Mouse (Mus musculus): ENCODE data around the gene Tmem135. TPM values are rescaled to one million over a fixed set of nuclear protein-coding genes. Genes with fewer than 3 reads are reported as not detected.

The Tmem135 gene
- polyA plus RNA-seq, 1 experiment from 2014 or later: 54.6 TPM

DNA sequence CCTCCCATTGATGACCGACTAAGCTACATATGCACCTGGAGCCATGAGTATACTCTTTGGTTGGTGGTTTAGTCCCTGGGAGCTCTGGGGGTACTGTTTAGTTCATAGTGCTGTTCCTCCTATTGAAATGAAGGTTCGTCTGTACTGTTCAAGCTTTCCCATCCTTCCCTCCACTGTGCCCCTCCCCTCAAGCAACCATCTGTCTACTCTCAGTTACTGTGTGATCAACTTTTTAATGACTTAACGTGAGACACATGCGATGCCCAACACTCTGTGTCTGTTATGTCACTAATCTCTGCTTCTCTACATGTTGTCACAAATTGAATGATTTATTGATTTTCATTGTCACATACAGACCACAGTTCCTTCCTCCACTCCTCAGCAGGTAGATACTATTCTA is 164.4 kb downstream of the Tmem135 start:
- 86% methylated on average over 4 of the region's 4 CpGs for WGBS
- Histone ChIP-seq H3K27me3 (replicated peaks; ENCODE audit: control insufficient read depth, insufficient read depth, low read length) (no peaks in the 10 kb centered on the region), H3K9ac (ENCODE audit: low read depth, low read length) (no peak overlapping the region), H3K9me3 (ENCODE audit: control insufficient read depth, low read length) (no peaks in the 10 kb centered on the region), H3K36me3 (ENCODE audit: control insufficient read depth, insufficient read depth, low read length) (no peaks in the 10 kb centered on the region), H3K27ac (ENCODE audit: low read length) (no peak overlapping the region), H3K4me1 (ENCODE audit: control insufficient read depth, insufficient read depth, low read length) (peaks cover 6% of the 10 kb centered on the region; the same call in 1 of the 2 replicates), H3K4me2 (ENCODE audit: low read depth, low read length) (no peak overlapping the region), H3K4me3 (ENCODE audit: low read length) (no peak overlapping the region)
- ATAC-seq: no peak

DNA sequence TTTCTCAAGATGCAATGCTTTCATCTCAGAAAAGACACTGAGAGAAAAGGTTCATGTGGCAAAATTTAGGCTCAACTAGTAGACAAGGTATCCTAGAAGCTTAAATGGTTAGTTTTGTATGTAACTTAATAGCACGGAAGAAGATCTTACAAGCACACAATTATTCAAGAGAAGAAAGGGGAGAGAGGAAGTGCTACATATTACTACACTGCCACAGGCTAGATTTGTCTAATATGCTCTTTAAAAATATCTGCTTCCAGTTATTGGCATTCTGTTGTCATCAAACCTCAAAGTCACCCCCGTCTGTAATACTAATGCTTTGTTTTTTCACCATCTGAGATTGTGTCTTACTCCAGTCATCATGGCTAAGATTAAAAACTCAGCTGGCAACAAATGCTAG is 167.4 kb downstream of the Tmem135 start:
- H3K9me3 ChIP-seq (ENCODE audit: control insufficient read depth, low read length): no peaks in the 10 kb centered on the region
- H3K4me1 ChIP-seq (ENCODE audit: control insufficient read depth, insufficient read depth, low read length): peaks cover 6% of the 10 kb centered on the region; the same call in 1 of the 2 replicates
- no peak for ATAC-seq
- H3K4me2 ChIP-seq (ENCODE audit: low read depth, low read length): no peak overlapping the region
- WGBS: 78% methylated on average over 2 of the region's 2 CpGs
- H3K27ac ChIP-seq (ENCODE audit: low read length): no peak overlapping the region; the same call in 1 of the 2 replicates
- H3K36me3 ChIP-seq (ENCODE audit: control insufficient read depth, insufficient read depth, low read length): no peaks in the 10 kb centered on the region
- no peaks in the 10 kb centered on the region for H3K27me3 ChIP-seq (replicated peaks; ENCODE audit: control insufficient read depth, insufficient read depth, low read length)
- H3K4me3 ChIP-seq (ENCODE audit: low read length): no peak overlapping the region
- no peak overlapping the region for H3K9ac ChIP-seq (ENCODE audit: low read depth, low read length)

DNA sequence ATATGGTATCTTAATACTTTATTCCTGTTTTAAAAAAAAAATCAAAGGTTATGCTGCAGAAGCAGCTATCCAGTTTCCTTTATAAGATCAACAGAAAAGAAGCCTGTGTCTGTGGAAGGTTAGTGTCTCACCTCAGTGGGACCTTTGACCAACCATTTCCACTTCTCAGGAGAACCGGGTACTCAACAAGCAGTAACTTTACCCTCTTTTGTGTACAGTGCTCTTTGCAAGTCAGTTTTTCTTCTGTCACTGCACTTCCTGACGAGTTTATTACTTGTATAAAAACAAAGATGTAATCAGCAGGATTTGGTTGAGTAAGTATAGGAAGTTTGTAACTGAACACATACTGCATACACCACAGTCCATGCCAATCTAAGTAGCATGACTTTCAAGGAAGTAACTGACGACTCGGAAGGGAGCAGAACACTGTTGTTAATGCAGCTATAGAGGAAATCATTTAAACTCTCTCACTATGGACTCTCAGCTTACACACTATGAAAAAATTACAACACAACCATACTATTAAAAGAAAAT is 168.0 kb downstream of the Tmem135 start:
- peak overlapping the region; percentile 33; the same call in 1 of the 2 replicates for H3K27ac ChIP-seq (ENCODE audit: low read length)
- no peak overlapping the region for H3K9ac ChIP-seq (ENCODE audit: low read depth, low read length)
- WGBS: 43% methylated on average over 4 of the region's 4 CpGs
- H3K4me3 ChIP-seq (ENCODE audit: low read length): no peak overlapping the region
- ATAC-seq: peak; percentile 76
- peaks cover 6% of the 10 kb centered on the region; the same call in 1 of the 2 replicates for H3K4me1 ChIP-seq (ENCODE audit: control insufficient read depth, insufficient read depth, low read length)
- no peaks in the 10 kb centered on the region for H3K27me3 ChIP-seq (replicated peaks; ENCODE audit: control insufficient read depth, insufficient read depth, low read length)
- H3K9me3 ChIP-seq (ENCODE audit: control insufficient read depth, low read length): no peaks in the 10 kb centered on the region
- H3K36me3 ChIP-seq (ENCODE audit: control insufficient read depth, insufficient read depth, low read length): no peaks in the 10 kb centered on the region
- no peak overlapping the region for H3K4me2 ChIP-seq (ENCODE audit: low read depth, low read length)

DNA sequence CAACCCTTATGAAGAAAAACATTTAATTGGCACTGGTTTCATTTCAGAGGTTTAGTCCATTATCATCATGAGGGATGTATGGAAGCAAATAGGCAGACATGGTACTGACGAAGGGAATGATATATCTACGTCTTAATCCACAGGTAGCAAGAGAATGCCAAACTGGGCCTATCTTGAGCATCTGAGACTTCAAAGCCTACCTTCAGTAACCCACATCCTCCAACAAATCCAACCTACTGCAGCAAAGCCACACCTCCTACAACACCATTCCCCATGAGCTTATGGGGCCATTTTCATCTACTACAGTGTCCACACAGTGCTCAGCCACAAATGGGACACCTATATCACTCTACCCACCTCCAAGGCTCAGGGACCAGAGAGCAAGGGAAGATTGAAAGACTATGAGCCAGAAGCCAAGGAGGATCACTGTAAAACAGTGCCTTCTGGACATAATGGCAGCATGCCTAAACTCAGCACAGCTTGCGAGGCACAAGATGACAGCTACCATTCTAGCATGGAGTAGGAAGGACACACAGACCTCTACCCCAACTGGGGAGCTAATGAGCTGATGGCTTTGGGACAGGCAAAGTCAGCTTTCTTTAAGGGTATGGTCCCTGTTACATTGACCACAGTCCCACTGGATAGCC is 171.4 kb downstream of the Tmem135 start:
- Histone ChIP-seq H3K4me2 (ENCODE audit: low read depth, low read length) (no peak overlapping the region), H3K4me3 (ENCODE audit: low read length) (no peak overlapping the region), H3K36me3 (ENCODE audit: control insufficient read depth, insufficient read depth, low read length) (peaks cover 2% of the 10 kb centered on the region; the same call in 1 of the 2 replicates), H3K4me1 (ENCODE audit: control insufficient read depth, insufficient read depth, low read length) (peaks cover 3% of the 10 kb centered on the region; the same call in 1 of the 2 replicates), H3K9ac (ENCODE audit: low read depth, low read length) (no peak overlapping the region), H3K27me3 (replicated peaks; ENCODE audit: control insufficient read depth, insufficient read depth, low read length) (no peaks in the 10 kb centered on the region), H3K27ac (ENCODE audit: low read length) (no peak overlapping the region), H3K9me3 (ENCODE audit: control insufficient read depth, low read length) (no peaks in the 10 kb centered on the region)
- WGBS: 97% methylated on average over 3 of the region's 3 CpGs
- ATAC-seq: no peak

DNA sequence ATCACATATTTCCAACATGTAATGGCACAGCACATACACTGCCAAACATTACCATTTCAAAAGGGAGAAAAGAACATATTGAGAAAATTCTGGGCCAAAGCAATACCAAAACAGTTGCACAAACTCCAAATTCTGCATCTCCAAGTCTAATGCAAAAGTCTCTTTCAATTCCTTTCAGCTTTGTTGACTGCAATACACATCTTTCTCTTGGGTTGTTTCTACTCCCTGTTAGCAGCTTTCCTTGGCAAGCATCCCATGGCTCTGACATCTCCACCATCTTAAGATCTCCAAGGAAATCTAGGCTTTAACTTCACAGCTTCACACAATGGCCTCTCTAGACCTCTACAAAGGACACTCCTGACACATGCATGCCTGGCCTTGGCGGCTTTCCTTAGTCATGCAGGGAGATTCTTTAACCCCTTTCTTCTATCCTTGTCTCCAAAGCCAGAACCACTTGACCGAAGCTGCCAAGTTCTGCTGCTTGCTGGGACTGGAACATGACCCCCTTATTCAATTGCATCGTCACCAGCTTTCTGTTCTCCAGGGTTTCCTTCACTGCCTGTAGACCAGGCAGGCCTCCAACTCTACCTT is 172.7 kb downstream of the Tmem135 start:
- no peaks in the 10 kb centered on the region for H3K27me3 ChIP-seq (replicated peaks; ENCODE audit: control insufficient read depth, insufficient read depth, low read length)
- H3K4me1 ChIP-seq (ENCODE audit: control insufficient read depth, insufficient read depth, low read length): no peaks in the 10 kb centered on the region
- no peak overlapping the region for H3K4me3 ChIP-seq (ENCODE audit: low read length)
- no peak overlapping the region for H3K9ac ChIP-seq (ENCODE audit: low read depth, low read length)
- WGBS: 90% methylated on average over 3 of the region's 3 CpGs
- H3K36me3 ChIP-seq (ENCODE audit: control insufficient read depth, insufficient read depth, low read length): peaks cover 2% of the 10 kb centered on the region; the same call in 1 of the 2 replicates
- no peaks in the 10 kb centered on the region for H3K9me3 ChIP-seq (ENCODE audit: control insufficient read depth, low read length)
- H3K27ac ChIP-seq (ENCODE audit: low read length): no peak overlapping the region
- no peak for ATAC-seq
- H3K4me2 ChIP-seq (ENCODE audit: low read depth, low read length): no peak overlapping the region

DNA sequence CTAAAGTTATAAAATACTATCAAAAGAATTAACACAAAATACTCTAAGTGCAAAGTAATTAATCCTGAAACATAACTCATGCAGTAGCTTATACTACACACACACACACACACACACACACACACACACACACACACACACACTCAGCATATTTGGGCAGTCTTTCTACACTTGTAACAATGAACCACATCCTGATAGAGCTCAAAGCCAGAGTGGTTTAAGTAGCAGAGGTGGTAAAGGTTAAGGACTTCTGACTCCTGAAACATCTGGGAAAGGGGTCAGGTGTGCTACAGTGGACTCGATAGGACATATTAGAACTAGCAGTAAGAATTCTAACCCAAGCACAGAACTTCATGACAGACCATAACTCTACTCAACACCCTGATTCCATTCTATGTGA is 181.4 kb downstream of the Tmem135 start:
- Histone ChIP-seq H3K9ac (ENCODE audit: low read depth, low read length) (no peak overlapping the region), H3K36me3 (ENCODE audit: control insufficient read depth, insufficient read depth, low read length) (no peaks in the 10 kb centered on the region), H3K4me1 (ENCODE audit: control insufficient read depth, insufficient read depth, low read length) (peaks cover 4% of the 10 kb centered on the region; the same call in 1 of the 2 replicates), H3K27me3 (replicated peaks; ENCODE audit: control insufficient read depth, insufficient read depth, low read length) (no peaks in the 10 kb centered on the region), H3K9me3 (ENCODE audit: control insufficient read depth, low read length) (no peaks in the 10 kb centered on the region), H3K4me2 (ENCODE audit: low read depth, low read length) (no peak overlapping the region), H3K27ac (ENCODE audit: low read length) (no peak overlapping the region), H3K4me3 (ENCODE audit: low read length) (no peak overlapping the region)
- no peak for ATAC-seq
- 44% methylated on average over 1 of the region's 1 CpGs for WGBS

DNA sequence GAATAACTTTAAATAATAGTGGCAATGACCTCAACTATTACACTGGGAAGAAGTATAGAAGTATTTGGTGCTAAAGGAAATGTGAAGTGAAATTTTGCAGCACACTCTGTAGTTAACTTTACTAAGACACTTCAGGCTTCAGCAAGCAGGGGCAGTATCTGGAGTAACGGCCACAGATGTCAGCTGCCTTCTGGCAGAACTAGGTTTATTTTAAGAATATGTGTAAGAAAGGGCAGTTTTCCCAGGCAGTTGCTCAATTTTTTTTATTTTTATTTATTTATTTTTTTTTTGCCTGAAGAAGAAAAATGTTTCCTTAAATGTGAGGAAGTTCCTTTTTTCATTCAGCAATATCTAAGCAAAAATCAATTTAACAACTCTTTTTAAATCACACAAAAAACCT is 187.4 kb downstream of the Tmem135 start:
- H3K4me3 ChIP-seq (ENCODE audit: low read length): no peak overlapping the region
- no peak for ATAC-seq
- 44% methylated on average over 1 of the region's 1 CpGs for WGBS
- no peaks in the 10 kb centered on the region for H3K9me3 ChIP-seq (ENCODE audit: control insufficient read depth, low read length)
- no peak overlapping the region for H3K4me2 ChIP-seq (ENCODE audit: low read depth, low read length)
- H3K27ac ChIP-seq (ENCODE audit: low read length): no peak overlapping the region
- H3K36me3 ChIP-seq (ENCODE audit: control insufficient read depth, insufficient read depth, low read length): no peaks in the 10 kb centered on the region
- H3K27me3 ChIP-seq (replicated peaks; ENCODE audit: control insufficient read depth, insufficient read depth, low read length): no peaks in the 10 kb centered on the region
- H3K4me1 ChIP-seq (ENCODE audit: control insufficient read depth, insufficient read depth, low read length): peaks cover 9% of the 10 kb centered on the region
- H3K9ac ChIP-seq (ENCODE audit: low read depth, low read length): no peak overlapping the region

DNA sequence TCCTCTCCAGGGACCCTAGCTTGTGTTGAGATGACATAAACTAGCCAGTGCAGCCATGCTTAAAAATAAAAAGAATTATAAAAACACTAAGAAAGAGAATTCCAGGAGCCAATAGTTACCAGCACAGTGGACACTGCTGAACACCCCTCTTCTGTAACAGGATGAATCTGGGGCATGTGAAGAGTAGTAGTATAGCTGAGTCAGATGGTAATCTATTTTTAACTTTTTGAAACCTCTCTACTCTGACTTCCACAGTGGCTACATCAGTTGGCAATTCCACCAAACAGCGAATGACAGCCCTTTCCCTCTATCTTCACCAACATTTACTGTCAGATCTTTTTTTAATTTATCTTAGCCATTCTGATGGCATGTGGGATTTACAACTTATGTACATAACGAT is 187.9 kb downstream of the Tmem135 start:
- no peaks in the 10 kb centered on the region for H3K9me3 ChIP-seq (ENCODE audit: control insufficient read depth, low read length)
- WGBS: 38% methylated on average over 2 of the region's 2 CpGs
- H3K4me1 ChIP-seq (ENCODE audit: control insufficient read depth, insufficient read depth, low read length): peaks cover 9% of the 10 kb centered on the region
- no peak overlapping the region for H3K4me3 ChIP-seq (ENCODE audit: low read length)
- no peak overlapping the region for H3K4me2 ChIP-seq (ENCODE audit: low read depth, low read length)
- no peak for ATAC-seq
- no peak overlapping the region for H3K27ac ChIP-seq (ENCODE audit: low read length)
- no peaks in the 10 kb centered on the region for H3K36me3 ChIP-seq (ENCODE audit: control insufficient read depth, insufficient read depth, low read length)
- no peak overlapping the region for H3K9ac ChIP-seq (ENCODE audit: low read depth, low read length)
- no peaks in the 10 kb centered on the region for H3K27me3 ChIP-seq (replicated peaks; ENCODE audit: control insufficient read depth, insufficient read depth, low read length)

DNA sequence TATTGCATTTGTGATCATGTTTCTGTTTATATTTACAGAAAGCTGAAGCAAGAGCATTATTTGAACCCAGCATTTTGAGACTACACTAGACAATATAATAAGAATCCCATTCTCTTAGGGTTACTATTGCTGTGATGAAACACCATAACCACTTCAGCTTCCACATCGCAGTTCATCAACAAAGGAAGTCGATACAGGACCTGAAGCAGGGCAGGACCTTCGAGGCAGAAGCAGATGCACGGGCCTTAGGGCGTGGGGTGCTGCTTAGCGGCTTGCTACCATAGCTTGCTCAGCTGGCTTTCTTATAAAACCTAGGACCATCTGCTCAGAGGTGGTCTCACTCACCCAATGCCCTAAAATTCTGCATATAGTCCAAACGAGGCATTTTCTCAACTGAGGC is 188.3 kb downstream of the Tmem135 start:
- 58% methylated on average over 7 of the region's 7 CpGs for WGBS
- Histone ChIP-seq H3K27me3 (replicated peaks; ENCODE audit: control insufficient read depth, insufficient read depth, low read length) (no peaks in the 10 kb centered on the region), H3K4me2 (ENCODE audit: low read depth, low read length) (no peak overlapping the region), H3K9me3 (ENCODE audit: control insufficient read depth, low read length) (no peaks in the 10 kb centered on the region), H3K4me1 (ENCODE audit: control insufficient read depth, insufficient read depth, low read length) (peaks cover 9% of the 10 kb centered on the region), H3K4me3 (ENCODE audit: low read length) (no peak overlapping the region), H3K27ac (ENCODE audit: low read length) (no peak overlapping the region), H3K36me3 (ENCODE audit: control insufficient read depth, insufficient read depth, low read length) (no peaks in the 10 kb centered on the region), H3K9ac (ENCODE audit: low read depth, low read length) (no peak overlapping the region)
- no peak; the same call in 1 of the 2 replicates for ATAC-seq

Measured in intestine, embryonic 16.5 days (tissue).